Mouse (Mus musculus) embryonic facial prominence, embryonic 14.5 days (tissue): ENCODE results near the gene Ndufa6. TPM values are rescaled to one million over a fixed set of nuclear protein-coding genes. Genes with fewer than 3 reads are reported as not detected.

Experiments used
- ATAC-seq: fragments of 200-750 bp; cut with Nextera tagmentation; 2 replicates; pipeline ENCODE4 v1.8.0; 2017; ENCODE audit warnings: low read depth, moderate number of reproducible peaks, moderate TSS enrichment
- DNase-seq: peaks from one replicate; pipeline ENCODE4 v3.0.0-alpha.2; 2015; ENCODE audit warnings: low spot score
- H3K27ac ChIP-seq: fragments of 300-500 bp; sonication (generic); replicated peaks from 2 replicates; pipeline ENCODE4 v1.5.1; 2014; ENCODE audit warnings: low read depth, mild to moderate bottlenecking, low read length, moderate library complexity
- H3K27me3 ChIP-seq: fragments of 300-500 bp; sonication (generic); replicated peaks from 2 replicates; pipeline ENCODE4 v1.6.1; 2014; ENCODE audit warnings: low read length; ENCODE audit not compliant: control insufficient read depth, insufficient read depth
- H3K36me3 ChIP-seq: fragments of 300-500 bp; sonication (generic); 2 replicates; pipeline ENCODE4 v1.6.1; 2014; ENCODE audit warnings: low read length, mixed read lengths; ENCODE audit not compliant: control insufficient read depth, insufficient read depth
- H3K4me1 ChIP-seq: fragments of 300-500 bp; sonication (generic); 2 replicates; pipeline ENCODE4 v1.6.1; 2014; ENCODE audit warnings: antibody characterized with exemption, low read length; ENCODE audit not compliant: control insufficient read depth, insufficient read depth
- H3K4me2 ChIP-seq: fragments of 300-500 bp; sonication (generic); 2 replicates; pipeline ENCODE4 v1.6.1; 2014; ENCODE audit warnings: low read depth, mild to moderate bottlenecking, low read length, moderate library complexity, mixed read lengths
- H3K4me3 ChIP-seq: fragments of 300-500 bp; sonication (generic); 2 replicates; pipeline ENCODE4 v1.5.1; 2014; ENCODE audit warnings: low read depth, mild to moderate bottlenecking, low read length
- H3K9ac ChIP-seq: fragments of 300-500 bp; sonication (generic); 2 replicates; pipeline ENCODE4 v1.6.1; 2014; ENCODE audit warnings: low read depth, mild to moderate bottlenecking, low read length, moderate library complexity, mixed read lengths
- H3K9me3 ChIP-seq: fragments of 300-500 bp; sonication (generic); 2 replicates; pipeline ENCODE4 v1.6.1; 2016; ENCODE audit warnings: low read length; ENCODE audit not compliant: control insufficient read depth
- WGBS: fragments of 180-500 bp; shearing (Covaris S2); extraction: QIAGEN DNeasy Blood & Tissue Kit; methylation state at CpG from one replicate; pipeline ENCODE4 v1.1.7; 2014; 5-methylcytosine and 5-hydroxymethylcytosine counted together
- polyA plus RNA-seq: library from polyadenylated mRNA; unstranded; fragments of >200 nt; fragmentation: Nextera tagmentation; extraction: Ambion mirVana; gene quantifications from 2 replicates; pipeline ENCODE4 v1.2.1, GENCODE M21; 2014

The Ndufa6 gene
- polyA plus RNA-seq, 1 experiment from 2014 or later = 390 TPM

DNA sequence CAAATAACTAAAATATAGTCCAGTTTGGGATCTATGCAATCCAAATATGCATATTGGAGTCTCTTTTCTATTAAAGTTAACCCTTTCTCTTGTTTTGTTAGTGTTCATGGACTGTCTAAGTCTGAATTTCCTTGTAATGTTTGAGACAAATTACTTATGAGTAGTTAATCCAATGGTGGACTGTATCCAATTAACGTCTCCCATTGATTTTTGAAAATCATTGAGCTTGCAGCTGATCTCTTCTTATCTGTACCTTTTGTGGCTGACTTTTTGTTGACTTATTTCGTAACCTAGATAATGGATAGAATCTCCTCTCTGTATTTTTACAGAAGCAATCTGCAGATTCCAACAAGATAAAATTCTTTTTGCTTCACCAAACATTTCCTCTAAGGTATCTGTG lies 28.3 kb upstream of the Ndufa6 start:
- WGBS = 87% methylated on average over 2 of the region's 2 CpGs
- Histone ChIP-seq H3K4me2 (no peak overlapping the region), H3K4me3 (no peak overlapping the region), H3K27me3 (no peaks in the 10 kb centered on the region), H3K36me3 (no peaks in the 10 kb centered on the region), H3K9me3 (no peaks in the 10 kb centered on the region), H3K4me1 (peaks cover 14% of the 10 kb centered on the region), H3K9ac (no peak overlapping the region), H3K27ac (no peak overlapping the region)
- DNase-seq = no peak
- ATAC-seq = no peak

DNA sequence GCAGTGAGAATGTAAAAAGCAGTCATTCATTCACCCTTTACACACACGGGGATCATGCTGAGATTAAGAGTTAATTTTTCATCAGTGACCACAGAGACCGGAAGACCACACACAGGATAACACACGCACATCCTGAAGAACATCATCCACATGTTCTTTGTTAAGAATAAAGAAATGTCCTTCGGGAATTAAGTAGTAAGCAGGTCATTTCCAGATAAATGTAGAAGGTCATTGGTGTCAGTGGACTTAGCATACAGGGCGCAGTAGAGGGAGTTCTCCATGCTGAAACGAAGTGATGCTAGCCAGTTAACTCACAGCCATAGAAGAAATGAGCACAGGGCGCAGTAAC lies 26.6 kb upstream of the Ndufa6 start:
- peak overlapping the region; percentile 72 for H3K9ac ChIP-seq
- no peaks in the 10 kb centered on the region for H3K27me3 ChIP-seq
- no peaks in the 10 kb centered on the region for H3K9me3 ChIP-seq
- peaks cover 22% of the 10 kb centered on the region for H3K4me1 ChIP-seq
- H3K27ac ChIP-seq = no peak overlapping the region
- DNase-seq (no peak), ATAC-seq (no peak)
- H3K4me3 ChIP-seq = peak overlapping the region; percentile 50
- WGBS = 30% methylated on average over 7 of the region's 7 CpGs
- peak overlapping the region; percentile 69 for H3K4me2 ChIP-seq
- H3K36me3 ChIP-seq = no peaks in the 10 kb centered on the region

DNA sequence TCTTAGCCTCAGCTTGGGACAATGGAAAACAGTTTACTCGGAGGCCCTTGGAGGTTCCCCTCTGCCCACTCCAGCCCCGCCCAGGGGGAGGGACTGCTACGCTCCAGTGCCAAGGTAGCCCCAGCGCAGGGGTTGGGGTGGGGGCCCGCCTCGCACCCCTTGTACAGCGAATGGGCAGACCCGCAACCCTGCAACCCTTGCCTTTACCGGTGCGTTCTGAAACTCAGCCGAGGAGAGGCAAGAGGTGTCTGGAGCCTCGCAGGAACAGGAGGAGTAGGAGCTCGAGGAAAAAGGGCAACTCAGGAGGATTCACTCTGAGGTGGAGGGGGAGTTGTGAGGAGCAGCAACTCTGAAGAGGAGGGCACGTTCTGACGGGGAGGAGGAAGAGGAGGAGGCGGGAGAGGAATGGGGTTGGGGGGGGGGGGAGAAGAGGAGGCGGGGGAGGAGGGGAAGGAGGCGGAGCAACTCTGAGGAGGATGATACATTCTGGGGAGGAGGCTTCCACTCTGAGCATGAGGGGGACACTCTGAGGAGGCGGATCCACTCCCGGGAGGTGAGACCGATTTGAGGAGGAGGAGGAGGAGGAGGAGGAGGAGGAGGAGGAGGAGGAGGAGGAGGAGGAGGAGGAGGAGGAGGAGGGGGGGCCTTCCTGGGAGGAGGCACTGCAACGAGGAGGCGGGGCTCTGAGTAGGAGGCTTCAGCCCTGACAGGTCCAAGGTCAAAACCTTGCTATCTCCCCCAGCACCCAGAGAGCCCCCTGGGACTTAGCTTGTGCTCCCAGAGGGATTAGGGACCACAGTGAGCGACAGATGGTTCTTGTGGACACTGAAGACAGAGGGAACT lies 26.0 kb upstream of the Ndufa6 start, which contains the start of gene Cyp2d22:
TSS of gene Cyp2d22 (minus strand) at position 390 of the 843 bp plus-strand sequence.
- peak; percentile 85 for DNase-seq
- peak within 1 kb of the TSS; percentile 69 for H3K4me2 ChIP-seq
- peak within 1 kb of the TSS; percentile 84 for H3K27ac ChIP-seq

GRCm38 (mm10) chr15:82379511-82379870 lies 25.4 kb upstream of the Ndufa6 start:
- peak overlapping the region; percentile 84 for H3K27ac ChIP-seq
- no peak for ATAC-seq

More for the DNA sequence above, 26.0 kb upstream of the Ndufa6 start, which contains the start of gene Cyp2d22:
- H3K36me3 ChIP-seq = no peaks in the 10 kb centered on the region
- H3K27me3 ChIP-seq = no peaks in the 10 kb centered on the region
- ATAC-seq = peak; percentile 82
- peaks cover 22% of the 10 kb centered on the region for H3K4me1 ChIP-seq
- H3K9me3 ChIP-seq = no peaks in the 10 kb centered on the region
- peak within 1 kb of the TSS; percentile 72 for H3K9ac ChIP-seq
- peak within 1 kb of the TSS; percentile 50 for H3K4me3 ChIP-seq
- 2% methylated on average over 17 of the region's 24 CpGs for WGBS

DNA sequence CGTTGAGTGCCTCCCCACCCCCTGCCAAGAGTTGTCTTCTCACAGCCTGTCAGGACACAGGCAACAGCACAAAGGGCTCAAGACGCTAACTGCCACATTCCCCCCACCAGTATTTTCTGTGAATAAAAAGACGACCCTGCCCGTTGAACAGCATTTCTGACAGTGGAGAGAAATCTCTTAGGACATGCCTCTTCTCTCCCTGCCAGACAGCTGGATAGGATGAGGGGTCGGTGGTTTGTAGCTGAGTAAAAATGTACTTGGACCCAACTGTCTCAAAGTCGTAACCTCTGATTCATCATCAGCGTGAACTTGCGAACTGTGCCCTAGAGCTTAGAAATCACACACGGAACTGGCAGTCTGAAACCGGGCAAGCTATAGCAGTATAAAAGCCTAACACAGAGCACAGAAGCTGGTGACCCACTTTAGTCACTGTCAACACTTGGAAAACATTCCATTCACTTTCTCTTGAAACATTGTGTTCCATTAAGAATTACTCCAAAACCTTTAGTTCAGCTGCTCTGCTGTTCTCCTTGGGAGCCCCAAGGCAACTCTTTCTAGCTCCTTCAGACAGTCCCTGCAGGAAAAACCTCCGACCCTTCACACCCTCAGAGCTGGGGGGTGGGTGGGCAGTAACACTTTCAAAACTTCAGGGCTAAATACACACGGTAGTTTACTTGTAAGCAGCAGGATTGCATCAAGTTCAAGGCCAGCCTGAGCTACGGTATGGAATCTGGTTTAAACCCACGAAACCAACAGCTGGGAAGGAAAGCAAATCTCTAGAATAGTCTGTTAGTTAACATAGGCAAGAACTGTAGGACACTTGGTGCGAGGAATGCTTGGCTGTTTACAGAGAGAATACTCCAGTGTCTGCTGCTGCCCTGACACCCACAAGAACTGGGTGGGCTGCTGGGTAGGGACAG lies 24.4 kb upstream of the Ndufa6 start:
- DNase-seq (no peak), ATAC-seq (no peak)
- Histone ChIP-seq H3K9ac (no peak overlapping the region), H3K4me1 (peaks cover 22% of the 10 kb centered on the region), H3K27ac (peak overlapping the region; percentile 23; the same call in 1 of the 2 replicates), H3K27me3 (no peaks in the 10 kb centered on the region), H3K36me3 (no peaks in the 10 kb centered on the region), H3K9me3 (no peaks in the 10 kb centered on the region), H3K4me3 (no peak overlapping the region), H3K4me2 (peak overlapping the region; percentile 69; the same call in 1 of the 2 replicates)
- 48% methylated on average over 15 of the region's 15 CpGs for WGBS

More at GRCm38 (mm10) chr15:82379511-82379870, 25.4 kb upstream of the Ndufa6 start:
- DNase-seq = no peak
- H3K27me3 ChIP-seq = no peaks in the 10 kb centered on the region
- H3K36me3 ChIP-seq = no peaks in the 10 kb centered on the region
- peaks cover 22% of the 10 kb centered on the region for H3K4me1 ChIP-seq
- H3K9ac ChIP-seq = peak overlapping the region; percentile 72
- no peaks in the 10 kb centered on the region for H3K9me3 ChIP-seq
- H3K4me2 ChIP-seq = peak overlapping the region; percentile 69
- H3K4me3 ChIP-seq = peak overlapping the region; percentile 50
- WGBS = 23% methylated on average over 7 of the region's 7 CpGs

GRCm38 (mm10) chr15:82377701-82378100 lies 23.6 kb upstream of the Ndufa6 start:
- Histone ChIP-seq H3K9ac (no peak overlapping the region), H3K9me3 (no peaks in the 10 kb centered on the region), H3K4me3 (no peak overlapping the region), H3K27ac (no peak overlapping the region), H3K4me2 (no peak overlapping the region), H3K27me3 (no peaks in the 10 kb centered on the region), H3K4me1 (peaks cover 22% of the 10 kb centered on the region), H3K36me3 (no peaks in the 10 kb centered on the region)
- no peak for ATAC-seq
- 60% methylated on average over 5 of the region's 5 CpGs for WGBS
- no peak for DNase-seq

GRCm38 (mm10) chr15:82376393-82377138 lies 22.4 kb upstream of the Ndufa6 start:
- H3K9ac ChIP-seq = no peak overlapping the region
- no peaks in the 10 kb centered on the region for H3K36me3 ChIP-seq
- peak overlapping the region; percentile 58; the same call in 1 of the 2 replicates for H3K27ac ChIP-seq
- no peak overlapping the region for H3K4me3 ChIP-seq
- H3K27me3 ChIP-seq = no peaks in the 10 kb centered on the region
- H3K4me2 ChIP-seq = no peak overlapping the region
- no peak for ATAC-seq
- 52% methylated on average over 17 of the region's 17 CpGs for WGBS
- H3K4me1 ChIP-seq = peaks cover 22% of the 10 kb centered on the region
- peak; percentile 73 for DNase-seq
- no peaks in the 10 kb centered on the region for H3K9me3 ChIP-seq

DNA sequence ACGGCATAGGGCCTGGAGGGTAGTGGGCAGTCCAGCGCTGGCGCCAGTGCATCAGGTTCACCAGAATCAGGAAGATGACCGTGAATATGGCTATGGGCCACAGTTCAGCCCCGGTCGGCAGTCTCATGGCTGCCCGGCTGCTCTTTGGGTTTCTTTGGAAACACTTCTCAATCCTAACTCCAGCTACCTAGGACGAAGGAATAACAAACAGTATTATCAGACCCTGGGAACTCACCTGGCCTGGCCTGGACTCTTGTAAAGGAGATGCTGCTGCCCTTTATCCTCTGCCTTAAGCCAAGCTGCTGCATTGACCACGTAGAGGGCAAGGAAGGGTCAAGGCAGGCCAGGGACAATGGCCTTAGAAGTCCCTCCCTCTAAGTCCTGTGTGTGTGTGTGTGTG lies 21.7 kb upstream of the Ndufa6 start:
- DNase-seq = no peak
- WGBS = 86% methylated on average over 9 of the region's 9 CpGs
- Histone ChIP-seq H3K9me3 (no peaks in the 10 kb centered on the region), H3K4me3 (no peak overlapping the region), H3K27ac (no peak overlapping the region), H3K27me3 (no peaks in the 10 kb centered on the region), H3K4me1 (peaks cover 22% of the 10 kb centered on the region), H3K9ac (no peak overlapping the region), H3K36me3 (no peaks in the 10 kb centered on the region), H3K4me2 (no peak overlapping the region)
- no peak for ATAC-seq
